Mouse (Mus musculus) embryonic facial prominence, embryonic 14.5 days (tissue): ENCODE measurements around the gene Heyl. TPM values are rescaled to one million over a fixed set of nuclear protein-coding genes. Genes with fewer than 3 reads are reported as not detected.
A peak's percentile ranks its signal among the peaks of the same experiment; 100 is the strongest.

ENCODE experiments used
- ATAC-seq: fragments of 200-750 bp; cut with Nextera tagmentation; 2 replicates; pipeline ENCODE4 v1.8.0; 2017; ENCODE audit warnings: low read depth, moderate number of reproducible peaks, moderate TSS enrichment
- DNase-seq: peaks from one replicate; pipeline ENCODE4 v3.0.0-alpha.2; 2015; ENCODE audit warnings: low spot score
- H3K27ac ChIP-seq: fragments of 300-500 bp; sonication (generic); replicated peaks from 2 replicates; pipeline ENCODE4 v1.5.1; 2014; ENCODE audit warnings: low read depth, mild to moderate bottlenecking, low read length, moderate library complexity
- H3K27me3 ChIP-seq: fragments of 300-500 bp; sonication (generic); replicated peaks from 2 replicates; pipeline ENCODE4 v1.6.1; 2014; ENCODE audit warnings: low read length; ENCODE audit not compliant: control insufficient read depth, insufficient read depth
- H3K36me3 ChIP-seq: fragments of 300-500 bp; sonication (generic); 2 replicates; pipeline ENCODE4 v1.6.1; 2014; ENCODE audit warnings: low read length, mixed read lengths; ENCODE audit not compliant: control insufficient read depth, insufficient read depth
- H3K4me1 ChIP-seq: fragments of 300-500 bp; sonication (generic); 2 replicates; pipeline ENCODE4 v1.6.1; 2014; ENCODE audit warnings: antibody characterized with exemption, low read length; ENCODE audit not compliant: control insufficient read depth, insufficient read depth
- H3K4me2 ChIP-seq: fragments of 300-500 bp; sonication (generic); 2 replicates; pipeline ENCODE4 v1.6.1; 2014; ENCODE audit warnings: low read depth, mild to moderate bottlenecking, low read length, moderate library complexity, mixed read lengths
- H3K4me3 ChIP-seq: fragments of 300-500 bp; sonication (generic); 2 replicates; pipeline ENCODE4 v1.5.1; 2014; ENCODE audit warnings: low read depth, mild to moderate bottlenecking, low read length
- H3K9ac ChIP-seq: fragments of 300-500 bp; sonication (generic); 2 replicates; pipeline ENCODE4 v1.6.1; 2014; ENCODE audit warnings: low read depth, mild to moderate bottlenecking, low read length, moderate library complexity, mixed read lengths
- H3K9me3 ChIP-seq: fragments of 300-500 bp; sonication (generic); 2 replicates; pipeline ENCODE4 v1.6.1; 2016; ENCODE audit warnings: low read length; ENCODE audit not compliant: control insufficient read depth
- WGBS: fragments of 180-500 bp; shearing (Covaris S2); extraction: QIAGEN DNeasy Blood & Tissue Kit; methylation state at CpG from one replicate; pipeline ENCODE4 v1.1.7; 2014; 5-methylcytosine and 5-hydroxymethylcytosine counted together
- polyA plus RNA-seq: library from polyadenylated mRNA; unstranded; fragments of >200 nt; fragmentation: Nextera tagmentation; extraction: Ambion mirVana; gene quantifications from 2 replicates; pipeline ENCODE4 v1.2.1, GENCODE M21; 2014

Gene Heyl
- polyA plus RNA-seq, 1 experiment from 2014 or later = 19.1 TPM

DNA sequence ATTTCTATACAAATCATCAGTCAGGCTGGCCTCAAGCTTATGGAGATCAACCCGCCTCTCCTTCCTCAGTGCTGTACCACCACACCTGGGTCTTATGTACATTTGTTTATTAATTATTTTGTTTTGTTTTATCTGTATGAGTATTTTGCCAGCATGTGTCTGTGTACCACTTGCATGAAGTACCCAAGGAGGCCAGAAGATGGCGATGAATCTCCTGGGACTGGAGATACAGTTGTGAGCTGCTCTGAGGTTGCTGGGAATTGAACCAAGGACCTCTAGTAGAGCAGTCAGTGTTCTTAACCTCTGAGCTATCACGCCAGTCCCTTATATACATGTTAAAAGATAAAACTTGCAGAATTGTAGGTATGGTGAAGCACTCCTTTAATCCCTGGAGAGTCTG, 10.0 kb upstream of the Heyl start:
- H3K9ac ChIP-seq = no peak overlapping the region
- no peaks in the 10 kb centered on the region for H3K27me3 ChIP-seq
- WGBS = 48% methylated on average over 3 of the region's 3 CpGs
- no peak overlapping the region for H3K4me2 ChIP-seq
- H3K4me1 ChIP-seq = peaks cover 5% of the 10 kb centered on the region; the same call in 1 of the 2 replicates
- DNase-seq (no peak), ATAC-seq (no peak)
- no peaks in the 10 kb centered on the region for H3K36me3 ChIP-seq
- no peaks in the 10 kb centered on the region for H3K9me3 ChIP-seq
- H3K27ac ChIP-seq = no peak overlapping the region
- no peak overlapping the region for H3K4me3 ChIP-seq

GRCm38 (mm10) chr4:123225718-123226403, 7.5 kb upstream of the Heyl start:
- Histone ChIP-seq H3K36me3 (no peaks in the 10 kb centered on the region), H3K4me1 (peaks cover 5% of the 10 kb centered on the region; the same call in 1 of the 2 replicates), H3K27ac (no peak overlapping the region), H3K27me3 (no peaks in the 10 kb centered on the region), H3K4me3 (no peak overlapping the region), H3K9ac (no peak overlapping the region), H3K9me3 (no peaks in the 10 kb centered on the region), H3K4me2 (no peak overlapping the region)
- DNase-seq (peak; percentile 83), ATAC-seq (peak; percentile 81; the same call in 1 of the 2 replicates)
- 52% methylated on average over 10 of the region's 10 CpGs for WGBS

- Histone ChIP-seq H3K4me3 (no peak overlapping the region), H3K27ac (no peak overlapping the region), H3K4me2 (no peak overlapping the region), H3K9me3 (no peaks in the 10 kb centered on the region), H3K36me3 (no peaks in the 10 kb centered on the region), H3K4me1 (peaks cover 5% of the 10 kb centered on the region; the same call in 1 of the 2 replicates), H3K9ac (no peak overlapping the region), H3K27me3 (0 out of 2 replicates have a peak, but pooled peaks cover 2% of the 10 kb centered on the region)
- 29% methylated on average over 4 of the region's 4 CpGs for WGBS
- DNase-seq (peak; percentile 84), ATAC-seq (peak; percentile 57)
Observed at GRCm38 (mm10) chr4:123227707-123228106, 5.6 kb upstream of the Heyl start.

DNA sequence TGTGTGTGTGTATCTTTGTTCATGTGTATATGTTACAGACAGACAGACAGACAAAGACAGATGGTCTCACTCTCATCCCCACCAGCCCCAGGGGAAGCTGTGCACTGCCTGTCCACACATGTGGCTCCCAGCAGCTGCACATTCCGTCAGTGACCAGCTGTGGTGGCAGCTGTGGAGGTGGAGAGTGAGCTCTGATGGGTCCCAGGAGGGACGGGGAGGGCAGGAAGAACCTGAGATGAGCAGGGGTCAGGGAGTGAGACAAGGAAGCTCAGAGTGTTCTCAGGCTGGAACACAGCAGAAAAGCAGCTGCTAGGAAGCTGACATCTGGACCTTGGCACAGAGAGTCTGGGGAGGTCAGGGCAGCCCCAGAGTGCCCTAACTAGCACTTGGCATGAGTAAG, 5.1 kb upstream of the Heyl start:
- H3K27ac ChIP-seq = no peak overlapping the region
- H3K9me3 ChIP-seq = no peaks in the 10 kb centered on the region
- no peak overlapping the region for H3K9ac ChIP-seq
- no peaks in the 10 kb centered on the region for H3K36me3 ChIP-seq
- H3K4me1 ChIP-seq = peaks cover 5% of the 10 kb centered on the region; the same call in 1 of the 2 replicates
- peak; percentile 69 for ATAC-seq
- 12% methylated on average over 2 of the region's 2 CpGs for WGBS
- no peak overlapping the region for H3K4me3 ChIP-seq
- DNase-seq = peak; percentile 83
- peaks cover 7% of the 10 kb centered on the region; the same call in 1 of the 2 replicates for H3K27me3 ChIP-seq
- H3K4me2 ChIP-seq = no peak overlapping the region

DNA sequence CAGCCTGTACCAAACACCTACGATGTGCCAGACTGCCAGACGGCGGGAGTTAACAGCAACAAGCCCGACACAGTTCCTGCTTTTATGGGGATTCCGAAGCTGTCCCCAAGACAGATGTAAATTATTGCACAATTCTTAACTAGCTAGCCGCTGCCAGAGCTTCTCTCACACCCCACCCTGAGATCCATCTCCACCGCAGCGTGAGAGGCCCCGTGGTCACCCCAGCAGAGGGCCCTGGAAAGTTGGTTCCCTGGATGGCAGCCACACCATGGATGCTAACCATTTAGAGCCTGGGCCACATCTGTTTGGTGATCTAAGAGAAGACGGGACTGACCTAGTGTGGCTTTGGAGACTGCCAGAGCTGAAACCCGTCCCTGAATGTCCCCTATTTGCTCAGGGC, 4.2 kb upstream of the Heyl start:
- Histone ChIP-seq H3K4me2 (no peak overlapping the region), H3K4me3 (no peak overlapping the region), H3K9ac (no peak overlapping the region), H3K4me1 (peaks cover 12% of the 10 kb centered on the region), H3K9me3 (no peaks in the 10 kb centered on the region), H3K36me3 (no peaks in the 10 kb centered on the region), H3K27me3 (peaks cover 16% of the 10 kb centered on the region), H3K27ac (no peak overlapping the region)
- WGBS = 79% methylated on average over 11 of the region's 11 CpGs
- no peak for ATAC-seq
- DNase-seq = no peak

- H3K4me2 ChIP-seq = no peak overlapping the region
- H3K4me1 ChIP-seq = peaks cover 19% of the 10 kb centered on the region
- H3K9me3 ChIP-seq = no peaks in the 10 kb centered on the region
- H3K9ac ChIP-seq = no peak overlapping the region
- H3K36me3 ChIP-seq = no peaks in the 10 kb centered on the region
- peaks cover 26% of the 10 kb centered on the region for H3K27me3 ChIP-seq
- DNase-seq (no peak), ATAC-seq (no peak)
- no peak overlapping the region for H3K4me3 ChIP-seq
- WGBS = 53% methylated on average over 3 of the region's 3 CpGs
- H3K27ac ChIP-seq = no peak overlapping the region
Observed at GRCm38 (mm10) chr4:123232841-123233240, 515 bp upstream of the Heyl start.

GRCm38 (mm10) chr4:123235835-123236430, 2.6 kb downstream of the Heyl start:
- no peak overlapping the region for H3K27ac ChIP-seq
- no peak for ATAC-seq
- H3K4me2 ChIP-seq = peak overlapping the region; percentile 19; the same call in 1 of the 2 replicates

DNA sequence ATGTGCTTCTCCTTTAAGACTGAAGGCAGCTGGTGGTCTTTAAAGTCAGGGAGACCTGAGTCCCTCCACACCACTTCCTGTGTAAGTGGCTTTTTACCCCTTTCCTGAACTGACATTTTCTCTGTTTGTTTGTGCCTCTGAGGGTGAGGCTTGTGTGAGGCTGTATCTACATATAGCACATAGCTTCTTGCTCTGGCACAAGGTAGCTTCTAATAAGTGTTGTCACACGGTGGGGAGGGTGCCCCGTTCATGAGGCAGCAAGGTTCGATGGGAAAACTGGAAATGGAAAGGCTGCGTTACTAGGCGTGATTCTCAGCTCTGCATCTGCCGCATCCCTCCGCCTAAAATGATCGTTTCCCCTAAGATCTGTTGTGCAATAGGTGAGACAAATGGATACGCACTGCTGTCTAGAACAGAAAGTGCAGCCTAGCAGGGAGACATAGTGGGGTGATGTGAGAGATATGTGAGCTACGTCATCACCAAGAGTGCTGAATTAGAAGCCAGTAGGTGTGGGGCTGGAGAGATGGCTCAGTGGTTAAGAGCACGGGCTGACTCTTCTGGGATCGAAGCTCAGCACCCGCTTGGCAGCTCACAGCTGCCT, 3.2 kb downstream of the Heyl start:
- Histone ChIP-seq H3K4me1 (peaks cover 33% of the 10 kb centered on the region), H3K9me3 (no peaks in the 10 kb centered on the region), H3K36me3 (no peaks in the 10 kb centered on the region), H3K9ac (no peak overlapping the region), H3K27me3 (peaks cover 45% of the 10 kb centered on the region), H3K4me2 (0 out of 2 replicates have a peak overlapping the region, but pooled peaks have one; percentile 6), H3K4me3 (no peak overlapping the region), H3K27ac (no peak overlapping the region)
- ATAC-seq (no peak), DNase-seq (no peak)
- 68% methylated on average over 12 of the region's 13 CpGs for WGBS

More at GRCm38 (mm10) chr4:123235835-123236430, 2.6 kb downstream of the Heyl start:
- 35% methylated on average over 9 of the region's 9 CpGs for WGBS
- Histone ChIP-seq H3K9me3 (no peaks in the 10 kb centered on the region), H3K27me3 (peaks cover 45% of the 10 kb centered on the region), H3K4me1 (peaks cover 33% of the 10 kb centered on the region), H3K9ac (no peak overlapping the region), H3K4me3 (no peak overlapping the region), H3K36me3 (no peaks in the 10 kb centered on the region)
- DNase-seq = peak; percentile 35
